Mouse (Mus musculus): ENCODE measurements around the gene Simc1. TPM values are rescaled to one million over a fixed set of nuclear protein-coding genes. Genes with fewer than 3 reads are reported as not detected.

Gene Simc1
- total RNA-seq, 2 experiments from 2014 or later: 2.6 to 3.6 TPM

GRCm38 (mm10) chr13:54559656-54560055 is 56.1 kb downstream of the Simc1 start:
- no peak for DNase-seq

GRCm38 (mm10) chr13:54560608-54561007 is 57.0 kb downstream of the Simc1 start:
- H3K27ac ChIP-seq: no peak overlapping the region
- intact Hi-C loops (cut with DNase I): loop anchor here (5.0 kb wide), 1 partner anchor 62 kb away; the partner anchor contains the start of gene Faf2
- TF ChIP-seq CTCF (IDR thresholded peaks at IDR 0.05): no peak
- H3K4me3 ChIP-seq: no peak overlapping the region
- DNase-seq: no peak

More at GRCm38 (mm10) chr13:54559656-54560055, 56.1 kb downstream of the Simc1 start:
- Histone ChIP-seq H3K27ac (no peak overlapping the region; the same call in 1 of the 2 replicates), H3K4me3 (no peak overlapping the region)
- no peak for TF ChIP-seq CTCF (IDR thresholded peaks at IDR 0.05)
- intact Hi-C loops (cut with DNase I): loop anchor here (5.0 kb wide), 1 partner anchor 63 kb away; the partner anchor contains the start of gene Faf2

- peak; percentile 69 for DNase-seq
Observed at GRCm38 (mm10) chr13:54562562-54562961, 59.0 kb downstream of the Simc1 start.

GRCm38 (mm10) chr13:54564232-54565200 is 60.9 kb downstream of the Simc1 start:
- Histone ChIP-seq H3K4me3 (peak overlapping the region; percentile 86), H3K27ac (peak overlapping the region; percentile 98)
- TF ChIP-seq CTCF (IDR thresholded peaks at IDR 0.05): no peak
- intact Hi-C loops (cut with DNase I): loop anchor here (5.0 kb wide), 2 partner anchors 58 to 97 kb away; partner anchors contain the start of genes Faf2 and Thoc3
- DNase-seq: no peak

More at GRCm38 (mm10) chr13:54562562-54562961, 59.0 kb downstream of the Simc1 start:
- intact Hi-C loops (cut with DNase I): loop anchor here (5.0 kb wide), 1 partner anchor 60 kb away; the partner anchor contains the start of gene Faf2
- no peak for TF ChIP-seq CTCF (IDR thresholded peaks at IDR 0.05)
- H3K4me3 ChIP-seq: no peak overlapping the region
- peak overlapping the region; percentile 72 for H3K27ac ChIP-seq

GRCm38 (mm10) chr13:54565201-54565581 is 61.6 kb downstream of the Simc1 start, which contains the start of gene 4833439L19Rik:
TSS of gene 4833439L19Rik (minus strand) at chr13:54565435.
- intact Hi-C loops (cut with DNase I): loop anchor here (5.0 kb wide), 1 partner anchor 98 kb away; the partner anchor contains the start of gene Thoc3
- DNase-seq: peak; percentile 97
- H3K4me3 ChIP-seq: peak within 1 kb of the TSS; percentile 86
- peak within 1 kb of the TSS; percentile 98 for H3K27ac ChIP-seq
- TF ChIP-seq CTCF (IDR thresholded peaks at IDR 0.05): no peak

GRCm38 (mm10) chr13:54565594-54566345 is 62.2 kb downstream of the Simc1 start:
- TF ChIP-seq CTCF (IDR thresholded peaks at IDR 0.05): peak; percentile 75
- DNase-seq: peak; percentile 64
- intact Hi-C loops (cut with DNase I): loop anchor here (5.0 kb wide), 1 partner anchor 98 kb away; the partner anchor contains the start of gene Thoc3
- H3K4me3 ChIP-seq: peak overlapping the region; percentile 86
- H3K27ac ChIP-seq: peak overlapping the region; percentile 98

- DNase-seq: no peak
- Histone ChIP-seq H3K4me3 (no peak overlapping the region), H3K27ac (no peak overlapping the region)
- intact Hi-C loops (cut with DNase I): loop anchor here (5.0 kb wide), 1 partner anchor 101 kb away; the partner anchor contains the start of gene Thoc3
- TF ChIP-seq CTCF (IDR thresholded peaks at IDR 0.05): no peak
Observed at GRCm38 (mm10) chr13:54568380-54568779, 64.8 kb downstream of the Simc1 start.

GRCm38 (mm10) chr13:54569282-54569681 is 65.7 kb downstream of the Simc1 start:
- no peak overlapping the region for H3K27ac ChIP-seq
- no peak for TF ChIP-seq CTCF (IDR thresholded peaks at IDR 0.05)
- intact Hi-C loops (cut with DNase I): loop anchor here (5.0 kb wide), 1 partner anchor 102 kb away; the partner anchor contains the start of gene Thoc3
- DNase-seq: no peak
- no peak overlapping the region for H3K4me3 ChIP-seq

- no peak overlapping the region for H3K27ac ChIP-seq
- no peak for TF ChIP-seq CTCF (IDR thresholded peaks at IDR 0.05)
- intact Hi-C loops (cut with DNase I): no loop called here
- H3K4me3 ChIP-seq: no peak overlapping the region
- DNase-seq: no peak
Observed at GRCm38 (mm10) chr13:54570736-54571135, 67.2 kb downstream of the Simc1 start.

- DNase-seq: no peak
- Histone ChIP-seq H3K4me3 (no peak overlapping the region), H3K27ac (no peak overlapping the region)
- intact Hi-C loops (cut with DNase I): no loop called here
- no peak for TF ChIP-seq CTCF (IDR thresholded peaks at IDR 0.05)
Observed at GRCm38 (mm10) chr13:54571637-54572036, 68.1 kb downstream of the Simc1 start.

GRCm38 (mm10) chr13:54572621-54573020 is 69.0 kb downstream of the Simc1 start:
- Histone ChIP-seq H3K4me3 (no peak overlapping the region), H3K27ac (no peak overlapping the region)
- no peak for DNase-seq
- no peak for TF ChIP-seq CTCF (IDR thresholded peaks at IDR 0.05)
- intact Hi-C loops (cut with DNase I): no loop called here

GRCm38 (mm10) chr13:54574854-54575481 is 71.4 kb downstream of the Simc1 start, which contains the start of gene Arl10:
TSS of gene Arl10 (plus strand) at chr13:54575015.
- Histone ChIP-seq H3K4me3 (peak within 1 kb of the TSS; percentile 91), H3K27ac (peak within 1 kb of the TSS; percentile 90)
- DNase-seq: peak; percentile 85
- peak; percentile 36; the same call in 1 of the 2 replicates for TF ChIP-seq CTCF (IDR thresholded peaks at IDR 0.05)
- intact Hi-C loops (cut with DNase I): no loop called here

Data from gastrocnemius, adult 2 months (tissue).